Mouse (Mus musculus) urinary bladder, adult 2 months (tissue): ENCODE results near the gene Pon2. TPM values are rescaled to one million over a fixed set of nuclear protein-coding genes. Genes with fewer than 3 reads are reported as not detected.

Experiments used
- DNase-seq: peaks from one replicate; pipeline ENCODE4 v3.0.0; 2022; ENCODE audit warnings: low spot score
- polyA plus RNA-seq: library from polyadenylated mRNA; depleted of rRNA; stranded (reverse); fragments of >200 nt; gene quantifications from 2 replicates; pipeline ENCODE4 v1.2.3, GENCODE M21; 2012

The Pon2 gene
- polyA plus RNA-seq, 1 experiment, result 99.8 TPM

DNA sequence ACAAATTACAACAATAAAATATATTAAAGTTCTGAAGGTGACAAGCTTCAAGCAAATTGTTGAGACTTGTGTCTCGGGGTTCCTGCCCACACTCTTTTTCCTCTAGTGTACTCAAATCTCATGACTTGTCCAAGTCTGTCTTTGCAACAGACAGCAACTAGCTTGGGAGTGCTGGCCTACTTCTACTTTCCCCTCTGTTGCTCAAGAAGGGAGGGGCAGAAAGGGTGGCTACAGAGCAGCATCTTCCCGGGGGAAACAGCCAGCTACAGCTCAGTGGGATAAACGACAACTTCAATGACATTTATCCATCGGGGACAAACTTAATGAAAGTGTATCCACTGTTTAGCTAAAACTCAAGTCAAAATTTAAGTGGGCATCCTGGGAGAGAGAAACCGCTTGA lies 5.4 kb downstream of the Pon2 start:
- DNase-seq, result no peak

DNA sequence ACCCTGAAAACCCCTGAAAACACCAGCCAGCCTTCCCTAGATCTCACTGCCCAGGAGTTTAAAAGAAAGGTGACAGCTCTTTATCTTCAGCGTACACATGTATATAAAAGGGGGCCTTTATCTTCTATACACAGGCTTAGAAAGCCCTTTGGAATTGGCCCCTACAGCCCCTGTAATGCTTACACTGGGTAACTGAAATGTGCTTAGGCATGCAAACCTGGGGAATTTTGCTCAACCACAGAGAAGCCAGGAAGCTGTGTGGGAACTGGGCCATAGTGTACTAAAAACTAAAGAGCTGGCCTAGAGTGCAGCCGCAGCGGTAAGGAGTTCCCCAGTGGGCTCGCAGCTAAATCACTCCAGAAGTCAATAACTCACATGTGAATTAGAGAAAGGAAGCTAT lies 6.8 kb downstream of the Pon2 start:
- no peak for DNase-seq

DNA sequence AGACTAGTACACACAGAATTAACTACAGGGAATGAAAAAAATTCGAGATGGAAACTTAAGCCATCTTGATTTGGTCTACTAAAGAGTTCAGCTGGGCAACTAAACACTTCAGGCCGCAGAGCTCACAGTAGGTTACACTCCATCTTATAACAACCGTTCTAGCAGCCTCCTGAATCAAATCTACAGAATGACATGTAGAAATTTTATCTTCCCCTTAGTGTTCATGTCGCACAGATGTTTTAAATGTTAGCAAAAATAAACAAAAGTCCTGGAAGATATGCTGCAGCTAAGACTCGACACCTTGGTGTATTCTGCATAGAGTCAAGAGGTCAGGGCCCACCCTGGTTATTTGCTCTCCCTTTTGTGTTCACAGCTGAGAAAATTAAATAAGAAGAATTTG lies 10.3 kb downstream of the Pon2 start:
- no peak for DNase-seq

DNA sequence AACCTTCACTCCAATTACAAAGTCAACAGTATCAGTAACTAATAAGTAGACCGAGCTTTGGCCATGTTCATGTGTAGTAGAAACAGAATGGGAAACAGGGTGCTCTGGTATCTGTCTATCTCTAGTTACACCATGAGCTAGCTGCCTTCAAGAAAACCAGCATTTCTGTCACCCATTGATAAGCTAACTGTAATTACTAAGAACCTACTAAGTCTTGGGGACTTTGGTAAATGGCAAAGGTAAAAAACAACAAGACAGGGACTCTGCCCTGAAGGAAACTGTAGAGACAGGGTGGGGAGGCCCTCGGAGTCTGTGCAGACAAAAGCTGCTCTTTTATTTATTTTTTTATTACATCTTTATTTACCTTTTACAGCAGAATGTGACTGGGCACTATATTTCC lies 10.9 kb downstream of the Pon2 start:
- no peak for DNase-seq

DNA sequence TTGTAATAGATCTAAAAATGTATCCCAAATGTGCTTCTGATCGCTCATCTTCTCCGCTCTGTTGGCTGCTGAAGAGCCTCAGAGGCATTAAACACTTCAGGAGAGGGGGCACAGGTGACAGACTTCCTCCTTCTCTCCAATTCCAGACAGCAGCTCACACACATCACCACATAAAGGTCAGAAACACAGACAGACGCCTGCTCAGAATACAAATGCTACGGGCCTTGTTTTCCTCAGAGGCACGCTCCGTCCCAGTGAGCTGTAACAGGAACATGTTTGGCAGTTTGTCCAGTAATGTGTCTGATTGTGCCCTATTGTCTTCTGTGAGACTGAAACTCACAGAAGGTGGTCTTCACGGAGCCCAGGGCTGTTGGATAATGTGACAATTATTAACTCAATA lies 15.8 kb downstream of the Pon2 start:
- DNase-seq, result no peak

DNA sequence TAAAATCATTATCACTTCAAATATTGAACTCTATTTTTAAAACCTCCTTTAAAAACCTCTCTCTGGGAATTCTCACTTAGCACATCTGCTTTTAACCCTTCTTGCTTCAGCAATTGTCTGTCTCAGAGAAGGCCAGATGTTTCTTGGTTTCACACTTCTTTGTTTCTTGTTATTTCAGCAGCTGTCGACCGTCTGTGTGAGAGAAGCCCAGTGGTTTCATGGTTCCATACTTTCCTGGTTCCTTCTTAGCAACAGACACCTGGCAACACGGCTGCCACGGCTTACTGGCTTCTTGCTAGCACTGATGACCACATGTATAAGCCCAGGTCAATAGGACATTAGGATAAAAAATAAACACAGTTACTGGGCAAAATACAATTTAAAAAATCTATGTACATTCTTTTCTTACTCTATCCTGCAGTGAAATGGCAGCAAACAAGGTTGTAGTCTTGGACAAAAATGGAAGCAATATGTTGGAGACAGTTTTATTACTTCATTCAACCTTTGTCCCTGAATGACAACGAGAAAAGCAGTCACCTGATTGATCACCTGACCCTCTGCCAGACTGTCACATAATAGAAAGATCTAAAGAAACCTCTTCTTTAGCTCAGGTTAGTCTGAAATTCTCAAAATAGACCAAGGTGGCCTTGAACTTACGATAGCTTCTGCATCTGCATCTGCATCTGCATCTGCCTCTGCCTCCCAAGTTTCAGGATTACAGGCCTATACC lies 17.5 kb downstream of the Pon2 start:
- DNase-seq, result no peak

DNA sequence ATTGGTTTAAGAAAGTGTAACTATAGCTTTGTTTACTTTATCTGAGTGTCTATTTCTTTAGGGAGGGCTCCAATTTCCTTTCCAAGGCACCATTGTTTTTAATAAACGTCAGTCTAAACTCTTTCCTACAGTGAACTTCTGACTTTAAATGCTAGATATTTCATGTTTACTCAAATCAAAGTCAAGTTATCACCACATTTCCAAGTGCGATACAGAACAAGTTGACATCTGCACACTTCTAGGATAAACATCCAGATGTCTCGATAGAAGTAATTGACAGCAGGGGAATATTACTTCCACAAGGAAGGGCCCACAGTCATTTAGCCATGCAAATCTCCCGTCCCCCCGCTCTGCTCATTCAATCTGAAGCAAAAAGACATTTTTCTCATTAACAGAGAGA lies 20.3 kb downstream of the Pon2 start:
- DNase-seq, result no peak

DNA sequence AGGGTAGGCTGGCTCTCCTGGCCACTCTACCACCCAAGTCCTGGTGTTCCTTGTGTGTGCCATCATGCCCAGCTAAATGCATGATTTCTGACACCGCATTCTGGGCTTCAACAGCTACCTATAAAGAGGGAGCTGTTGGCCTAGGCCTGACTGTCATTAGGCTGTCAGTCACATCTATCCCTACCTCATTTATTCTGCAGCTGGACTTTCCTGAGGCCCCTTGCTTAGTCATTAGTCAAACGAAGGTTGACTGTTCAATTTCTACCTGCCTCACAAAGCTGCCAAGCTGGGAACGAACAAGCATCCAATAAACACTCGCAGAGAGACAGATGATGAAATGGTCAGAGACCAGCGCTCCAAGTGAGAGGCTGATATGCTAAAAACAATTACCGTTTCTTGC lies 28.6 kb downstream of the Pon2 start:
- no peak for DNase-seq

DNA sequence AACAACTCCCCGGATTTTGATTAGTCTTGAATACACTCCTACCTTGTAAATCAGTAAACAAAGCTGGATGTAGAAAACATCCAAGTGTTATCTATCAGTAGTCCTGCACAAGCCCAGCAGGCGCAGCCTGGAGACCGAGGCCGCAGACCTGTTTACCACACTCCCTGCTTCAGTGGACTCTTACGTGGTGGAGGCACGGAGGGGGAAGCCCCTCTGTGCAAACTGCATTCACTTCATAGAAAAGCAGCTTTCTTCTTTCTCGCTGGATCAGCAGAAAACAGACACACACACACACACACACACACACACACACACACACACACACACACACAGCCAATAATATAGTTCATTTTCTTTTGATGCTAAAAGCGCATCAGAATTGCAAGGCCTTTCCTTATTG lies 33.5 kb downstream of the Pon2 start:
- DNase-seq, result no peak

DNA sequence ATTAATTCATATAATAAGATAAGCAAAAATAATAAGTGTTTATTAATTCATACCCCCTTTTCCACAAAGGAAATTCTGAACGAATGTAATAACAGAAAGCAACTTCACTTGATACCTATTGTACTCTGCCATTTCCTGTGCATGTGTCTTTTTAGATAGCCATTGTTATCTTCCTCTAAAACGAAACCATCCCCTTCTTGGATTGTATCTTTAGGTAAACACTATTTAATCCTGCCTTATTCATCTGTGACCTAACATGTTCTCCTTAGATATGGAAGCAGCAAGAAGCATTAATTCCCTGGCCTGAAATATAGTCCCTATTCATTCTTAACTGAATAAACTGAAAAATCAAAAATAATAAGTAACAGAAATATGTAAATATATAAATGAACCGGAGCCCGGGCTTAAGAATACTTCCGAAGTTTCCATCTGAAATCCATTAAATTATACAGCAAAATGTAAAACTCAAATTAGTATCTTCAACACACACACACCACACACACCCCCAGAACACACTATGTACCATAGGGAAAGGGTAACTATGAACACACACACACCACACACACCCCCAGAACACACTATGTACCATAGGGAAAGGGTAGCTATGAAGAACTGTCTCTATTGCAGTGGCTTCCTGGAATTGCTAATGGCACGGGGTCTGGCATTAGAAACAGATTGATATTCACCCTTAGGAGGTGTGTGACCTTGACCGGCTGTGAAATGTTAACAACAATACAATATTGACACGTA lies 34.8 kb downstream of the Pon2 start:
- no peak for DNase-seq

DNA sequence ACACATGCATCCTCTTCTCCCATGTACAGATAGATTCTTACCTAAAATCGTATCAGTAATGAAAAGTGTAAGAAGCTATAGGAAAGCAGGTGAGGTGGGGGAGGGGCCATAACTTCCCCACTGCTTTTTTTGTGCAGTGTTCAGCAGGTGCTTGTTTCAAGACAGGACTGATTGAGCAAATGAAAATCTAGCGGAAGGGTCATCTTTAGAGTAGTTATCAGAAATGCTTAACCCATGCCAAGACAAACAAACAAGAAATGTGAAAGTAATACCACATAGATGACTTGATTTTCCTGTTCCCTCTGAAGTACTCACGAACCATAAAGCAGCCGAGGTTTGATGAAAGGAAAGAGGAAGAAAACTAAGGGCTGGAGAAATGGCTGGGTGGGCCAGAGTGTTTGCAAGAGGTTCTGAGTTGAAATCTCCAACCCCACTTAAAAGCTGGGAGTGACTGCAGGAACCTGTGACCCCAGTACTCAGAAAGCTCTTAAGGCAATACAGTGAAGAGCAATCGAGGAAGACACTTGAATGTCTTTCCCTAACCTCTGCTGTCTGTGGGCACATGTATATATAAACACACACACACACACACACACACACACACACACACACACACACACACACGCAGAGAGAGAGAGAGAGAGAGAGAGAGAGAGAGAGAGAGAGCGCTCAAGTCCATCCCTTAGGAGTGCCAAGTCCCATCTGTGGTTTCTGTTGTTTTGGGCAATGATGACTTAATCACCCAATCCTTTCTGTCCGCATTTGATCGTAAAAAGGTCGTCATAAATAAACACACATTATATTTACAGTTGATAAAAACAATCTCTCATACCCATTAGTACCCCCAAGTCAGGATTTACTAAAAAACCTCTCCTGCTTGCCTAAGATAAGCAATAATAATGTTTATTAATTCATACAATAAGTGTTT lies 35.7 kb downstream of the Pon2 start:
- DNase-seq, result no peak

DNA sequence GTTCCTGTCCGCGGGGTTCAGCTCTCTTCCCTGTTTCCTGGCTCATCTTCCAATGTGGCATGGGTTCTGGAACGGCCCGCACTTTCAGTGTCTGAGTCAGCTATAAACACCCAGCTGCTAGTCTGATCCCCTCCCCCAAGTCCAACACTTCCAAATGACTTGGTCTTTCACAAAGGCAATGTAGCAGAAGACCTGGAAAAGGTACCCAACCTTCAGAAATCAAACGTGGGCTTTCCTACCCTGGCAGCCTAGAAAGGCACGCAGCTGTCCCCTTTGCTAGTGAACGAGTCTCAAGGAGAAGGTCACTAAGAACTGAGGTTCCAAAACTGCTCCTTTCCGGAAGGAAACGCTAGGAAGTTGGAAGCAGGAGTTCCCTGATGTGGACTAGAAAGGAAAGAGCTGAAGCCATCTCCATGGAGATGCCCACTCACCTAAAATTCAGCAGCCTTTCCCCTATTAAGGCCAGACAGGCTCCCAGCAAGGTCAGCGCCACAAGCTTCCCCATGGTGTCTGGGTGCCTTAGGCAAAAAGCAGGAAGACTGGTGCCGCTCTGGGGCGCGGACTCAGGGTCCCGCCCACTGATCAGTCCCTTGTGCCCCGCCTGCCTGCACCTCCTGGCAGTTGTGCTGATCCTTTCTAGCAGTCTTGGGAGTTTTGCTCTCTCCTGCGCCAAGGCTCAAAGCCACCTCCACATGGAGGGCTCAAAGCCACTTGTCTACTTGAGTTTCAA lies 42.4 kb downstream of the Pon2 start, which contains the start of gene Pon3:
Gene Pon3 (minus strand): TSS at position 565 of the 730 bp plus-strand sequence.
- peak; percentile 48 for DNase-seq

DNA sequence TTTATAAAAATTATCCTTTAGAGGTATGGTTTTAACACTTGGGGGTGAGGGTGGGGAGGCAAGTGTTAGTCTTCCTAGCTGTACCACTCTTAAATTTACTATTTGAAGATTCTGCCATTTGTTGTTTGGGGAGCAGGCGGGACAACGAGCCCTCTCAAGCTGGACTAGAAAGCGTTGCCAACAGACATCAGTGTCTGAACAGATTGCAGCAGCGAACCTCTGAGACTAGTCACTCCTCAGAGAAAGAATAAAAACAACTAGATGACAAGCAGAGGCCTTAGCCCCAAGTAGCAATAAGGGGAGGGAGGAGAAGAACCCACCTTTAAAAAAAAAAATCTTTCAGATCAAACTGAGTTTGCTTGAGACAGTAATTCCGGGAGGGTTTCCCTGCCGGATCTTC lies 43.0 kb downstream of the Pon2 start:
- DNase-seq, result no peak

DNA sequence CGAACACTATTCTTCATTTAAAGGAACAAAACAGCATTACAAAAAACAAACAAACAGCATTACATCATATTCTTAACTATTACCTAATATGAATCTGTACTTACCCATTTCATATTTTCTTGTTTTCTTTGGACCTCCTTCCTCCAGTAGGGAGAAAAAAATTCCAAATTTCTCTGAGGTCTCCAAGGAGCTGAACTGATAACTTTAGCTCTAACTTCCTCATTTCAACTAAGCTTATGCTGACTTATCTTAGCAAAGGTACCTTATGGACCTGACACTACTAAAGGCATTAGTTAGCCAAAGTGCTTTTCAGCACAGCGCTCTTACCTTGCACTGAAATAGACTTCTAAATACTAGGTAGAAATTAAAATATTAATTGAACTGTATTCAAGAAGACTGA lies 43.4 kb downstream of the Pon2 start:
- no peak for DNase-seq

DNA sequence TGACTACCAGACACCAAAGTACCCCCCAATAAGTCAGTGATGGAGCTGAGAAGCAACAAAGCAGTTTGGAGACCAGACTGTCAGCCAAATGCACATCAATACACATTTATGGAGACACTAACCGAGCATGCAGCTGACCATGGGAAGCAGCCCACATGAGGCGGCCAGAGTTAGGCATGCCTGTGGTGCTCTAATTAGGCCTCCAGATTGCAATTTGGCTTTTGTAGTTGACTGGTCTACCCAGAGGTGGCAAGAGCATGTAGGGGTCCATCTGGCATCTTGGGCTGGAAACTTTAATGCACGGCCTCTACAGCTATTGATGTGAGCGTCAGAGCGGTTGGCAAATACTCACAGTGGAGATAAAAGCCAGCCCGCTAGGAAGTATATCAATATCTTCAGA lies 52.3 kb downstream of the Pon2 start:
- no peak for DNase-seq

DNA sequence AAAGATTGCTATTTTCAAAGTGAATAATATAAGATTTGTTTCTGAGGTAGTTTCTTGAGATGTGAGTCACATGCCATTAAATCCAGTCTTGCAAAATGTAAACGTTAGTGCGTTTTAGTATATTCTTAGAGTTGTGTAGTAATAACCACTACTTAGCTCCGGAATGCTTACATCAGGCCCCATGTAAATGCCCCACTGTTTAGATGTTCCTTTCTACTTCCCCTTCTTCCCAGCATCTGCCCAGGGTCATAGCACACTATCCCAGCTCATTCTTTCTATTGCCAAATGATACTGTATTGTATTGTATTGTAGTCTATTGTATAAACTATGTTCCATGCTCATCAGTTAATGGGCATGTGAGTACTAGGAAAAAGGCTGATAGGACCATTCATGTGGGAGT lies 59.5 kb downstream of the Pon2 start:
- DNase-seq, result no peak

DNA sequence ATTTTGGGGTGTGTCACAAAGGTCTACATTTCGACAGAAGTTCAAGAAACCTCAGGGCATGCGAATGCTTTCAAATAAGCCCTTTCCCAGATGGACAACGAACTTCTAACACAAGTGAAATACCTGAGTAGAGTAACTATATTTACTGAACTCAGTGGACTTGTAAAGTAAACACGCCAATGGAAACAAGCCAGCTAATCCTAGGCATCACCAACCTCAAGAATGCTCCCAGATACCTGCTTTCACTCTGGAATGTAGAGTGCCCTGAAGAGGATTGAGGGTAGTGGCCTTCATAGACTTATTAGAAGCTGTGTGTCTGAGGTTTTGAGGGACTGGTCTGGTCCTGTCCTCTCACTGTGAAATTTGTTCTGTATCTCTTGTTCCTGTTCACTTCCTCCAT lies 60.7 kb downstream of the Pon2 start:
- DNase-seq, result no peak

DNA sequence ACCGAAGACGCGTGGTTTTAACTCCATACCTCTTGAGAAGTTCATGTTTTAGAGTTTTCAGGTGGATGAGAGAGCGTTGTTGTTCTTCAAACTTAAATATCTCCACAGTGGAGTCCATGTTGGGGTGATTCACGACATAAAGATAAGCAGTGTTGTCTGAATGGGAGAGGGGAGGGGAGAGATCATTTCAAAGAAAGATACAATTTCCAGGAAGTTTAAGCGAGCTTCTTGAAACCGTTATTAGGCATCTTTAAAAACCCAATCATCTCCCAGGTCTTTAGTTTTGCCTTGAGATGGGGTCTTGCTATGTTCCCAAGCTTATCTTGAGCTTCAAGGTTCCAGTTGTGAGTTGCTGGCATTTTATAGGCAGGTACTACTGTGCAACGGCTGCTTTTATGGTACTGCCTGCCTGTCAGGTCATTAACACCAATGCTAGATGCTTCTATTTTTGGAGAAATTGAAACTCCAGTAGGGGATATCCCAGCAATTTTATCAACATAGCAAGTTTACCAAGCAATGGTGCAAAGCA lies 61.3 kb downstream of the Pon2 start:
- DNase-seq, result no peak

DNA sequence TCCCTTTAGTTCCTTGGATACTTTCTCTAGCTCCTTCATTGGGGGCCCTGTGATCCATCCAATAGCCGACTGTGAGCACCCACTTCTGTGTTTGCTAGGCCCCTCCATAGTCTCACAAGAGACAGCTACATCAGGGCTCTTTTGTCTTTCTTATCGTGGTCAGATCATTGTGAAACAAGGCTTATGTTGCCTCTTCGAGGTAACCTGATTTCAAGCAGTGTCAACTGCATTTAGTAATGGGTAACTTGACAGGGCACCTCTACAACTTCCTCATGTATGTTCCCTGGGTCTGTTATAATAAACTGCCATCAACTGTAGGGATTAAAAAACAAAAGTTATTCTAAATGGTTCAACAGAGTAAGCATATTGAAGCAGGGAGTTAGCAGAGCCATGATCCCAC lies 63.7 kb downstream of the Pon2 start:
- DNase-seq, result no peak

DNA sequence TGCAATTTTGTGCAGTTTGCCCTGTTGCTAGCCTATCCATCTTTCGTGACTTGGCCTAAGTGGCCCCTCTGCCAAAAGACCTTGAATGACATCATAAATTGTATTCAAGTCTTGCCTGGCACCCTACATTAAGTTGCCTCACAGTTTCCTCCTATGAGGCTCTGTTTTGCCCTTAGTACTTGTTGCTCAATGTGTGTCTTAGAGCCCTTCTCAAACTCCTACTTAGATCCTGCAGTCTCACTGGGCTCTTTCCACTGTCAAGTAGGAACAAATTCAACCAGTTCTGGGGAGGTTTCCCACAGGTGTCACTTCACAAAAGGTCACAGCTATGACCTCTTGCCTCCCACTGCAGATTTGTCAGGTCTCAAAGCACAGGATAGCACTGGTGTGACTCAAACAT lies 64.4 kb downstream of the Pon2 start:
- DNase-seq, result no peak

DNA sequence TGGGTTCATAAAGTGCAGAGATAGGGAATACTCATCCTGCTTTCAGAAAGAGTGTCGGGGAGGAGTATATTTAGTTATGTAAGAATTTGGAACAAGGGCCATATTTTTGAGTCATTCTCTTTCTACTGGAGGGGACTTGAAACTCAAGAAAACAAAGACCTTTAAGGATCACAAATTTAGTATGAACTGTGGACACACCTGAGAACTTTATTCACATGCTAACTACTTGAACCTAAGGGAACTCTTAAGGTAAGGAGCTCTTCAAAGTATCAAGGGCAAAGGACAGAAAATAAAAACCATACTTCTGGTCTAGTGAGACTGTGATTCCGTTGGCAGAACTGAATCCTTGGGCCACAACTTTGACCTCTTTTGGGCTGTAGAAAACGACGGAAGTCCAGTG lies 66.2 kb downstream of the Pon2 start:
- no peak for DNase-seq

DNA sequence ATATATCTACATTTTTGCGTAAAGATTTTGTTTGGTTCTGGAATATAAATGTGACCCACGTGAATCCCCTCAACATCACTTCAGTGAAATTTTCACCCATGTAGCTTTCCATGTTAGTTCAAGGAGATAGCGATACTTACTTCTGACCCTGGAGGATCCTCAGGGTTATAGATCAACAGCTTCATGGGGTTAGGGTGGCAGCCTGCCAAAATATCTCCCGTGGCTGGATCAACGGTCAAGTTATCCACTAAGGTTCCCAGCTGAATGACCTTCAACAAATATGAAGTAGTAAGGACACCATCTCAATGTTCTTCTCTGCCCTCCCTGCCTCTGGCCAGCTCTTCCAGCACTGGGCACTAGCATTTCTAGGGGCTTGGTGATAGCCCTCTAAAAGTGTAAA lies 68.0 kb downstream of the Pon2 start:
- no peak for DNase-seq
